Mouse (Mus musculus) CH12.LX (cell line): ENCODE data around the gene Olfr1373. TPM values are rescaled to one million over a fixed set of nuclear protein-coding genes. Genes with fewer than 3 reads are reported as not detected.

ENCODE experiments used
- DNase-seq: peaks from one replicate; pipeline ENCODE4 v3.0.0-alpha.2; 2013; ENCODE audit errors: extremely low read depth
- H3K27ac ChIP-seq: 2 replicates; pipeline ENCODE4 v1.5.1; 2012; ENCODE audit warnings: low read depth, mild to moderate bottlenecking, control low read depth, moderate library complexity; ENCODE audit not compliant: insufficient read depth
- H3K27me3 ChIP-seq: replicated peaks from 2 replicates; pipeline ENCODE3; 2012; ENCODE audit warnings: inconsistent platforms
- H3K36me3 ChIP-seq, 2 experiments: replicated peaks in 1 of 2; 2 replicates each; pipeline versions ENCODE3 to v1.6.1; 2012; ENCODE audit warnings: inconsistent platforms in 1 of 2, low read length in 1 of 2, mild to moderate bottlenecking in 1 of 2, mixed read lengths in 1 of 2, moderate library complexity in 1 of 2; ENCODE audit not compliant: control insufficient read depth in 1 of 2, insufficient read depth in 1 of 2
- H3K4me1 ChIP-seq, 2 experiments: 2 replicates each; pipeline ENCODE4 v1.6.1; 2012; ENCODE audit warnings: inconsistent platforms in 1 of 2, moderate library complexity in 1 of 2; ENCODE audit not compliant: insufficient read depth in 2 of 2, control insufficient read depth in 1 of 2
- H3K4me2 ChIP-seq: 2 replicates; pipeline ENCODE4 v1.6.1; 2012; ENCODE audit warnings: low read depth, mild to moderate bottlenecking, control low read depth; ENCODE audit not compliant: poor library complexity, insufficient read depth, severe bottlenecking
- H3K4me3 ChIP-seq, 3 experiments: fragments of 150-350 bp in 1 of 3; sonication (generic) in 1 of 3; replicated peaks in 1 of 3; 2 replicates each; pipeline versions ENCODE3 to v1.5.1; 2011 to 2012; ENCODE audit warnings: low read depth in 2 of 3, low read length in 2 of 3, mild to moderate bottlenecking in 2 of 3, moderate library complexity in 2 of 3, control low read depth in 1 of 3, improper control_type of control experiment in 1 of 3, inconsistent platforms in 1 of 3, mixed read lengths in 1 of 3; ENCODE audit not compliant: poor library complexity in 1 of 3
- H3K79me2 ChIP-seq: replicated peaks from 2 replicates; pipeline ENCODE4 v1.6.1; 2012; ENCODE audit warnings: mild to moderate bottlenecking, moderate library complexity; ENCODE audit not compliant: control insufficient read depth, poor library complexity, insufficient read depth, severe bottlenecking; ENCODE audit errors: extremely low read depth
- H3K9ac ChIP-seq: 2 replicates; pipeline ENCODE4 v1.6.1; 2012; ENCODE audit warnings: low read depth, mild to moderate bottlenecking, control low read depth, moderate library complexity; ENCODE audit not compliant: insufficient read depth
- H3K9me3 ChIP-seq: replicated peaks from 2 replicates; pipeline ENCODE3; 2012; ENCODE audit warnings: low read length, inconsistent platforms, mixed read lengths
- CTCF ChIP-seq, 2 experiments: IDR thresholded peaks in 1 of 2; conservative IDR thresholded peaks in 1 of 2; 2 replicates each; pipeline ENCODE4 v1.5.1; 2011 to 2012; ENCODE audit warnings: low read depth in 2 of 2, low read length in 2 of 2, improper control_type of control experiment in 1 of 2, inconsistent platforms in 1 of 2, mild to moderate bottlenecking in 1 of 2, moderate library complexity in 1 of 2
- ETS1 ChIP-seq: conservative IDR thresholded peaks from 2 replicates; pipeline ENCODE4 v1.6.1; 2012; ENCODE audit warnings: low read depth, mild to moderate bottlenecking, inconsistent platforms, low read length, improper control_type of control experiment, moderate library complexity
- HCFC1 ChIP-seq: IDR thresholded peaks from 2 replicates; pipeline ENCODE4 v1.6.1; 2012; ENCODE audit warnings: low read depth, mild to moderate bottlenecking, inconsistent platforms, low read length, improper control_type of control experiment
- IRF4 ChIP-seq: IDR thresholded peaks from 2 replicates; pipeline ENCODE4 v1.6.1; 2014; ENCODE audit warnings: low read depth, mild to moderate bottlenecking, inconsistent platforms, low read length, improper control_type of control experiment
- NELFE ChIP-seq: IDR thresholded peaks from 2 replicates; pipeline ENCODE4 v1.6.1; 2011; ENCODE audit warnings: low read depth, low read length, improper control_type of control experiment
- NRF1 ChIP-seq: IDR thresholded peaks from 2 replicates; pipeline ENCODE4 v1.6.1; 2014; ENCODE audit warnings: low read depth, mild to moderate bottlenecking, inconsistent platforms, low read length, improper control_type of control experiment, moderate library complexity
- POLR2AphosphoS2 ChIP-seq: IDR thresholded peaks from 2 replicates; pipeline ENCODE4 v1.6.1; 2011; ENCODE audit warnings: low read depth, low read length, improper control_type of control experiment
- RAD21 ChIP-seq: IDR thresholded peaks from 2 replicates; pipeline ENCODE4 v1.6.1; 2011; ENCODE audit warnings: low read depth, mild to moderate bottlenecking, low read length, improper control_type of control experiment, moderate library complexity
- SMC3 ChIP-seq: IDR thresholded peaks from 2 replicates; pipeline ENCODE4 v1.6.1; 2011; ENCODE audit warnings: low read depth, low read length, improper control_type of control experiment
- TBP ChIP-seq: conservative IDR thresholded peaks from 2 replicates; pipeline ENCODE4 v1.6.1; 2011; ENCODE audit warnings: low read depth, low read length, improper control_type of control experiment
- TCF12 ChIP-seq: IDR thresholded peaks from 2 replicates; pipeline ENCODE4 v1.6.1; 2014; ENCODE audit warnings: low read depth, mild to moderate bottlenecking, inconsistent platforms, low read length, improper control_type of control experiment
- USF1 ChIP-seq: IDR thresholded peaks from 2 replicates; pipeline ENCODE4 v1.6.1; 2014; ENCODE audit warnings: low read depth, mild to moderate bottlenecking, inconsistent platforms, low read length, improper control_type of control experiment
- dilution Hi-C: fragments of 300-500 bp; cut with MboI; formaldehyde crosslinking; loops from 2 replicates; pipeline ENCODE4 v1.14.3; 2020; ENCODE audit warnings: low sequenced_read_pairs; ENCODE audit not compliant: extremely low pct_unique_long_range_greater_than_20kb, extremely low pct_ligation_motif_present
- in situ Hi-C: fragments of 300-500 bp; cut with MboI; formaldehyde crosslinking; loops from 3 replicates; pipeline ENCODE4 v1.14.3; 2019; ENCODE audit warnings: low sequenced_read_pairs, low pct_ligation_motif_present, low pct_unique_long_range_greater_than_20kb, mixed read lengths
- polyA plus RNA-seq: library from polyadenylated mRNA; unstranded; fragments of >175 nt; gene quantifications from 2 replicates; pipeline ENCODE4 v1.2.1, GENCODE M21; 2012; ENCODE audit warnings: low read depth; ENCODE audit not compliant: insufficient read length
- total RNA-seq, 2 experiments: library from RNA; depleted of rRNA; stranded (reverse); fragments of 300-350 nt in 1 of 2; fragments of >200 nt in 1 of 2; gene quantifications; 2 replicates each; pipeline ENCODE4 v1.2.3; 2012 to 2014

Gene Olfr1373
- total and polyA plus RNA-seq, 3 experiments: not detected

DNA sequence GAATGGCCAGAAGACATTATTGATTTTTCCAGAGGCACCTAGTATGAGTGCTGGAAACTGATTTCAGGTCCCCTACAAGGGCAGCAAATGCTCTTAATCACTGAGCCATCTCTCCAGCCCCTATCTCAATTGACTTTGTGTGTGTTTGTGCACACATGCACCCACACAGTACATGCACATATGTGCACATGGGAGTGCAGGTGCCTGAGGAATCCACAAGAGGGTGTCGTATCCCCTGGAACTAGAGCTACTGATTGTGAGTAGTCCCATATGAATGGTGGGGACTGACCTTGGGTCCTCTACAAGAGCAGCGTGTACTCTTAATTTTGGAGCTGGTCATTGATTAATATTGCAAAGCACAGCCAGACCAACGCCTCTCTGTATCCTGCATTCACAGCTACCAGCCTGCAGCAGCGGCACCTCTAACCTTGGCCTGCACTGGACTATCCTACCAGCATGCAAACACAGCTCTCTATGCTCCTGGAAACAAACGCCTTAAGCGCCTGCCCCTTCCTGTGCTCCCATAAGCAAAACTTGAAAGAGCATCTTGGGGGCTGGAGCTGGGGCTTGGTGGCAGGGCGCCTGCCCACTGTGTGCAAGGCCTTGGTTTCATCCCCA, 14.8 kb downstream of the Olfr1373 start:
- no peak overlapping the region for H3K4me2 ChIP-seq
- H3K9ac ChIP-seq: no peak overlapping the region
- DNase-seq: no peak
- H3K27me3 ChIP-seq: no peaks in the 10 kb centered on the region
- dilution Hi-C loops (no loop called here), in situ Hi-C loops (no loop called here)
- no peak overlapping the region for H3K4me3 ChIP-seq
- H3K27ac ChIP-seq: no peak overlapping the region
- peaks cover 9 to 27% of the 10 kb centered on the region in 2 experiments for H3K36me3 ChIP-seq
- no peaks in the 10 kb centered on the region; a peak in 1 of 4 replicates for H3K4me1 ChIP-seq
- peaks cover 2% of the 10 kb centered on the region for H3K9me3 ChIP-seq
- no peaks in the 10 kb centered on the region for H3K79me2 ChIP-seq
- TF ChIP-seq HCFC1: no peak
- no peak for TF ChIP-seq NELFE
- TF ChIP-seq RAD21: peak; percentile 21
- TF ChIP-seq NRF1: no peak
- TF ChIP-seq CTCF (conservative IDR thresholded peaks at IDR 0.05 in 1 of 2, IDR thresholded peaks at IDR 0.05 in 1 of 2; ENCODE audit: low read depth in 2 of 2, low read length in 2 of 2): peak in 1 of 2 experiments; percentile 44; a peak in 2 of 4 replicates
- peak; percentile 26 for TF ChIP-seq SMC3
- no peak for TF ChIP-seq USF1

GRCm38 (mm10) chr11:52129621-52130450, 15.5 kb downstream of the Olfr1373 start:
- no peaks in the 10 kb centered on the region for H3K9me3 ChIP-seq
- H3K9ac ChIP-seq: no peak overlapping the region
- peaks cover 15 to 34% of the 10 kb centered on the region in 2 experiments for H3K36me3 ChIP-seq
- H3K4me2 ChIP-seq: no peak overlapping the region
- H3K4me1 ChIP-seq: no peaks in the 10 kb centered on the region; a peak in 1 of 4 replicates
- no peaks in the 10 kb centered on the region for H3K79me2 ChIP-seq
- in situ Hi-C loops (no loop called here), dilution Hi-C loops (no loop called here)
- H3K4me3 ChIP-seq: no peak overlapping the region
- no peak for DNase-seq
- no peaks in the 10 kb centered on the region for H3K27me3 ChIP-seq
- H3K27ac ChIP-seq: no peak overlapping the region
- TF ChIP-seq RAD21 (no peak), TBP (no peak), SMC3 (no peak), ETS1 (no peak)

DNA sequence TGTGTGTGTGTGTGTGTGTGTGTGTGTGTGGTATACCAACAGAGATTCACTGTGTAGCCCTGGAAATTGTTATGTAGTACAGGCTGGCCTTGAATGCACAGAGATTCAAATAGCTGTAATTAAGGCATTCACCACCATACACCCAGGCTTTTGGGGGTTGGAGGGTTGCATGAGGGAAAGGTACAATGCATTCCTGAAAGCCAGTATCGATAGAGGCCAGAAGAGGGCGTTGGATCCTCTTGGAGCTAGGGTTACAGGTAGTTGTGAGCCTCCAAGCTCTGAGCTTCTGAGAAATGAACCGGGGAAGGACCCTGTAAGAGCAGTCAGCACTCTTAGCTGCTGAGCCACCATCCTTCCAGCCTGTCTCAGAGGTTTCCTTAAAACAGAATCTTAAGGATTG, 16.2 kb downstream of the Olfr1373 start:
- H3K36me3 ChIP-seq: peaks cover 21 to 40% of the 10 kb centered on the region in 2 experiments
- H3K9ac ChIP-seq: no peak overlapping the region
- no peak overlapping the region for H3K4me2 ChIP-seq
- in situ Hi-C loops (no loop called here), dilution Hi-C loops (no loop called here)
- no peaks in the 10 kb centered on the region for H3K9me3 ChIP-seq
- H3K4me1 ChIP-seq: no peaks in the 10 kb centered on the region; a peak in 1 of 4 replicates
- no peaks in the 10 kb centered on the region for H3K27me3 ChIP-seq
- no peak for DNase-seq
- H3K4me3 ChIP-seq: no peak overlapping the region
- TF ChIP-seq CTCF (conservative IDR thresholded peaks at IDR 0.05 in 1 of 2, IDR thresholded peaks at IDR 0.05 in 1 of 2; ENCODE audit: low read depth in 2 of 2, low read length in 2 of 2) (peak in 1 of 2 experiments; percentile 26; a peak in 1 of 4 replicates), POLR2AphosphoS2 (peak; percentile 26; the same call in 1 of the 2 replicates), TCF12 (no peak), IRF4 (no peak)
- H3K27ac ChIP-seq: no peak overlapping the region
- H3K79me2 ChIP-seq: no peaks in the 10 kb centered on the region
